Mouse (Mus musculus) midbrain, embryonic 10.5 days (tissue): ENCODE data around the gene Olfm2. TPM values are rescaled to one million over a fixed set of nuclear protein-coding genes. Genes with fewer than 3 reads are reported as not detected.
A peak's percentile ranks its signal among the peaks of the same experiment; 100 is the strongest.

Experiments used
- DNase-seq: peaks from one replicate; pipeline ENCODE4 v3.0.0-alpha.2; 2017; ENCODE audit warnings: low spot score
- H3K27ac ChIP-seq: fragments of 300-500 bp; sonication (generic); replicated peaks from 2 replicates; pipeline ENCODE4 v1.5.1; 2016; ENCODE audit warnings: mild to moderate bottlenecking
- H3K27me3 ChIP-seq: fragments of 300-500 bp; sonication (generic); 2 replicates; pipeline ENCODE4 v1.6.1; 2016; ENCODE audit warnings: low read depth, mild to moderate bottlenecking; ENCODE audit not compliant: poor library complexity, severe bottlenecking
- H3K36me3 ChIP-seq: fragments of 300-500 bp; sonication (generic); 2 replicates; pipeline ENCODE4 v1.6.1; 2016; ENCODE audit warnings: mild to moderate bottlenecking, moderate library complexity
- H3K4me1 ChIP-seq: fragments of 300-500 bp; sonication (generic); 2 replicates; pipeline ENCODE4 v1.6.1; 2016
- H3K4me3 ChIP-seq: fragments of 300-500 bp; sonication (generic); 2 replicates; pipeline ENCODE4 v1.5.1; 2016; ENCODE audit warnings: mild to moderate bottlenecking, moderate library complexity
- H3K9me3 ChIP-seq: fragments of 300-500 bp; sonication (generic); replicated peaks from 2 replicates; pipeline ENCODE4 v1.6.1; 2016; ENCODE audit warnings: mild to moderate bottlenecking
- WGBS: fragments of 180-500 bp; shearing (Covaris S2); methylation state at CpG from one replicate; pipeline ENCODE4 v1.1.7; 2016; 5-methylcytosine and 5-hydroxymethylcytosine counted together
- polyA plus RNA-seq: library from polyadenylated mRNA; unstranded; fragments of >200 nt; fragmentation: Nextera tagmentation; extraction: Ambion mirVana; gene quantifications from 2 replicates; pipeline ENCODE4 v1.2.1, GENCODE M21; 2016

Gene Olfm2
- 26.8 and 34.6 TPM in 2 replicates for polyA plus RNA-seq

DNA sequence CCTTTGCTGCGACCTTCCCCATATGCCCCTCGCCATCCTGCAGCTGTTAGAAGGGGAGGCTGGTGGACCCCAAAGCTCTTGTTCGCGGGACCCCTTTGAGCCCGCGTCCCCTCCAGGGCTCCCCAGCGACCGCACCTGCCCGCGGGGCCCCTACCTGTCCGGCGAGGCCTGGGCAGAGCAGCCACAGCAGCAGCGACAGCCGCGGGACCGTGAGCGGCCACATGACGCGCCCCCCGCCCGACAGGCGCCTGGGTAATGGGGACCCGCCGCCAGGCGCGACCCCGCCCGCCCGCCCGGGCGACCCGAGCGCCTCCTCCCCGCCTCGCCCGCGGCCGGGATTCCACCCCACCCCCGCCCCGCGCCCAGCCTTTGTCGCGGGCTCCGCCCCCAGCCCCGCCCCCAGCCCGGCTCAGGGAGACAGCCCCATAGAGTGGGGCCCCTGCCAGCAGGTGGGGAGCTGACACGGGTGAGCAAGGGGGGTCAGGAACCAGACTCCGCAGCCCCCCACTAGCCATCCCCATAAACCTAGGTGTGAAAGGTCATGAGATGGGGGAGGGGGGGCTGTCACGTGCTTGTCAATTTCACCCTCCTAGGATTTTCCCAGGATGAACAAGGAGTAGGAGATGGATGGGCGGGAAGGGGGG lies at the start of gene Olfm2:
Gene Olfm2, minus strand, starts transcription at position 333 of the 644 bp plus-strand sequence.
- Histone ChIP-seq H3K27me3 (peaks cover 45% of the 10 kb centered on the region), H3K4me3 (peak within 1 kb of the TSS; percentile 68), H3K36me3 (no peaks in the 10 kb centered on the region), H3K27ac (peak within 1 kb of the TSS; percentile 82), H3K9me3 (no peaks in the 10 kb centered on the region), H3K4me1 (peaks cover 41% of the 10 kb centered on the region)
- peak; percentile 72 for DNase-seq
- WGBS, result under 1% methylated on average over 20 of the region's 50 CpGs

DNA sequence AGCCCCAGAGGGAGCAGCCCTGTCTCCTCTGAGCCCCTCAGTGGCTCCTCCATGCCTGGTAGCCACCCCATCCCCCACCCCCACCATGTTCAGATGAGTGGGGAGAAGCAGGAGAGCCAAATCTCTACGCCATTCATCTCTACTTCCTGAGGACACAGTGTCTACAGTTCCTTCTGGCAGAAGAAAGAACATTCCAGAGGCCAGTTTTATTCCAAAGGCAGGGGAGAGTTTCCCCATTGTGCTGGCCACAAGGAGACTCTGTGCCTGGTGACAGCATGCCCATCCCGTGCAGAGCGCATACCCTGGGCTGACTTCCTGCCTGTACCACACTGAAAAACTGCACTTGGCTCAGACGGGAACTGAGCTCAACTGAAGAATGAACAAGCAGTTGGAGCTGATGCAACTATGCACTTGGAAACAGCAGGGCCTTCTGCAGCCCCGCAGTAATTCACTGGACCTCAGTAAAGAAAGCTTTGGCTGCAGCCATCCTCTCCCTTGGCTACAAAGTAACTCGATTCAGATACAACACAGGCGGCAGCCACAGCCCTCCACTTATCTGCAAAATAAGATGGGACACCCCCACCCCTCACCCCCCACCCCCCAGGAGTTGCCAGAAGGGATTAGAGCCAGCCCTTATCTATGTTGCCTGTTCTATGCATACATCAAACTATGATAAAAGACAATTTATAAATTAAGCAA lies 48.1 kb upstream of the Olfm2 start:
- H3K4me1 ChIP-seq, result peaks cover 37% of the 10 kb centered on the region
- H3K27me3 ChIP-seq, result no peaks in the 10 kb centered on the region
- DNase-seq, result no peak
- H3K9me3 ChIP-seq, result no peaks in the 10 kb centered on the region
- no peak overlapping the region for H3K4me3 ChIP-seq
- peak overlapping the region; percentile 23; the same call in 1 of the 2 replicates for H3K27ac ChIP-seq
- no peaks in the 10 kb centered on the region for H3K36me3 ChIP-seq
- 49% methylated on average over 7 of the region's 7 CpGs for WGBS

DNA sequence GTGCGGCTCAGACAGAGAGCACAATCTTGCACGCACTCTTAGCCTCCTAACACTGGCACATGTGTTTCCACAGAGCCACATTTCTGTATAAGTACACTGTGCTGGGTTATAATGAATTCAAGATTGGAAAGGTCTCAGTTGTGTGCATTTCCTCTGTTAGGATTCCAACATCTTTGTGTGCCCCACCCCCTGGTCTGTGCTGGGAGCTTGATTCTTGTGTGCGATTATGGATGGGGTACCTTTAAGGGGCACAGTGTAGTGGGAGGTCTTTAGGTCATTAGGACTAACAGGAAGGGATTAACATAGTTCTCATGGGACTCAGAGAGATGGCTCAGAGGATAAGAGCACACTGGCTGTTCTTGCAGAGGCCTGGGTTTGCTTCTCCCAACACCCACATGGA lies 44.2 kb upstream of the Olfm2 start:
- H3K36me3 ChIP-seq, result no peaks in the 10 kb centered on the region
- 60% methylated on average over 3 of the region's 3 CpGs for WGBS
- no peaks in the 10 kb centered on the region for H3K27me3 ChIP-seq
- H3K9me3 ChIP-seq, result 0 out of 2 replicates have a peak, but pooled peaks cover 5% of the 10 kb centered on the region
- H3K4me3 ChIP-seq, result no peak overlapping the region
- H3K27ac ChIP-seq, result no peak overlapping the region
- no peak for DNase-seq
- H3K4me1 ChIP-seq, result peaks cover 37% of the 10 kb centered on the region

DNA sequence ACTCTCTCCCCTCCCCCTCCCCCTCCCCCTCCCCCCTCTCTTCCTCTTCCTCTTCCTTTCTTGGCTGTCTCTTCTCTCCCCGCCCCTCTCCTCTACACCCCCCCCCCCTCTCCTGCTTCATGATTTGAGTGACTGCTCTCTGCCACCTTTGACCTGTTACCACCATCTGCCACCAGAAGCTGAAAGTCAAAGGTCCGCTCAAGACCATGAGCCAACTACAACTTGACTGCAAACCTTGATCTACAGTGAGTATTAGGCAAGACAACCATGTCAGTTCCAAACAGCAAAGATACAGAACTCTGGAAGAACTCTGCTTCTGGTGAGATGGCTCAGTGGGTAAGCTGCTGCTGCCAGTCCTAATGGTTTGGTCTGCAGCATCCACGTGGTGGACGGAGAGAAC lies 43.5 kb upstream of the Olfm2 start:
- H3K4me3 ChIP-seq, result no peak overlapping the region
- 0 out of 2 replicates have a peak, but pooled peaks cover 5% of the 10 kb centered on the region for H3K9me3 ChIP-seq
- H3K4me1 ChIP-seq, result peaks cover 37% of the 10 kb centered on the region
- H3K36me3 ChIP-seq, result no peaks in the 10 kb centered on the region
- 80% methylated on average over 3 of the region's 4 CpGs for WGBS
- no peak for DNase-seq
- no peaks in the 10 kb centered on the region for H3K27me3 ChIP-seq
- no peak overlapping the region for H3K27ac ChIP-seq

DNA sequence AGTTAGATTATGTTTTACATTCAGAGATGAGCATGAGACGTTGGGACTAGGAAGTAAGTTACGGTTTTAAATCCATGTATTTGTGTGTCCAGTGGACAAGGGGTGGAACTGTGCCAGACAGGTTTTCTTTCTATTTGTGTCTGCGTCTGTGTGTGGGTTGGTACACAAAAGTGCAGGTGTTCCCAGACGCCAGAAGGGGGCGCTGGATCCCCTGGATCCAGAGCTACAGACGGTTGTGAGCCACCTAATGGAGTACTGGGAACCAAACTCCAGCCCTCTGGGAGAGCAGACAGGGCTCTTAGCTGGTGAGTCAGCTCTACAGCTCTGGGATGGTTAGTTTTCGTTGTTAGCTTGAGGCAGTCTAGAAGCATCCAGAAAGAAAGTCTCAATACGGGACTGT lies 41.8 kb upstream of the Olfm2 start:
- Histone ChIP-seq H3K4me3 (no peak overlapping the region), H3K27ac (no peak overlapping the region), H3K9me3 (peaks cover 5% of the 10 kb centered on the region; the same call in 1 of the 2 replicates), H3K36me3 (no peaks in the 10 kb centered on the region), H3K4me1 (peaks cover 23% of the 10 kb centered on the region), H3K27me3 (no peaks in the 10 kb centered on the region)
- 79% methylated on average over 8 of the region's 8 CpGs for WGBS
- no peak for DNase-seq

DNA sequence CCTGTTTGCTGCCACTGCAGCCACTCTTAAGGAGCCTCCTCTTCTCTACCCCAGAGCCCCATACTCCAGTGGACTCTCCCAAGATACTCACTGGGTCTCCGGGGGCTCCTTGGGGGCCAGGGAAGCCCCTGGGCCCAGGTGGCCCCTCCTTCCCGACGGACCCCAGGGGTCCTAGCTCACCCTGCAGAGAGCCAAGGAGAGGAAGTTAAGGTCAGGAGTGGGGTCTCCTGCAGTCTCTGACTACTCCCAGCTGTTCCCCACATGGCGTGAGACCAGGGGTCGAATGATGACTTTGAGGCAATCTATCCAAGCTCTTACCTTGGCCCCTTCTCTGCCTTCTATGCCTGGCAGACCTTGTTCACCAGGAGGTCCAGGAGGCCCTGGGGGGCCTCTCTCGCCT lies 38.9 kb upstream of the Olfm2 start:
- H3K9me3 ChIP-seq, result peaks cover 5% of the 10 kb centered on the region; the same call in 1 of the 2 replicates
- no peak overlapping the region for H3K27ac ChIP-seq
- H3K36me3 ChIP-seq, result no peaks in the 10 kb centered on the region
- no peak overlapping the region for H3K4me3 ChIP-seq
- no peaks in the 10 kb centered on the region for H3K27me3 ChIP-seq
- peaks cover 4% of the 10 kb centered on the region for H3K4me1 ChIP-seq
- no peak for DNase-seq
- WGBS, result 82% methylated on average over 6 of the region's 6 CpGs

DNA sequence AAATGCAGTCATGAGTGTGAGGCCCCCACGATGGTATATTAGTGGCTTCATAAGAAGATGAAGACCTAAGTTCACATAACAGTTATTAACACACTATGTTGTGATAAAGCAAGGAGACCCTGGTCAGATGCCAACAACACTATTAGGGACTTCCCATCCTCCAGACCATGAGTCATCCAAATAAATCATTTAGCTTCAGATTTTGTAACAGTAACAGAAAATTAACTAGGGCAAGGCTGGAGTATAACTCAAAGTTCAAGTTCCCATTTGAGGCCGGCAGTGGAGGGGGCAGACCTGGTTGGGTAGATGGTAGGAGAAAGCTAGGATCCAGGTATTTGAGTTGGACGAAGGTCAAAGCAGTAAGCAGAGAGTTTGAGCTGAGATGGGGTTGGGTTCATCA lies 35.1 kb upstream of the Olfm2 start:
- WGBS, result 92% methylated on average over 3 of the region's 3 CpGs

DNA sequence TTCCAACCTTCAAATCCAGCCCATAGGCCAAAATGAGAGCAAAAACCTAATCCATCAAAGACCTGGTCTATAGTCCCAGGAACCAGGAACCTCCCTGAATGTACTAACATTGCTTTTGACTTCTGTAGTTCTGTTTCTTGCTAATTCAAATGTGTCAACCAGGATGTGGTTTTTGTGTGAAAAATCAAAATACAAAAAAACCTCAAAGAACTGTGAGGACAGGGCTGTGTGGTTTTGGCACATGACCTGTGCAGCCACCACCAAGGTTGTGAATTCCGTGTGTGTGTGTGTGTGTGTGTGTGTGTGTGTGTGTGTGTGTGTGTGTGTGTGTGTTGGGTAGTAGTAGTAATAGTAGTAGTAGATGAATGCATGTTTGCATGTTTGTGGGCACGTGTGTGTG lies 19.1 kb upstream of the Olfm2 start:
- Histone ChIP-seq H3K27me3 (no peaks in the 10 kb centered on the region), H3K9me3 (no peaks in the 10 kb centered on the region), H3K4me1 (no peaks in the 10 kb centered on the region), H3K36me3 (no peaks in the 10 kb centered on the region), H3K4me3 (no peak overlapping the region), H3K27ac (no peak overlapping the region)
- DNase-seq, result no peak
- WGBS, result 78% methylated on average over 2 of the region's 2 CpGs

More for the DNA sequence above, 35.1 kb upstream of the Olfm2 start:
- Histone ChIP-seq H3K4me3 (no peak overlapping the region), H3K4me1 (peaks cover 3% of the 10 kb centered on the region), H3K36me3 (no peaks in the 10 kb centered on the region), H3K9me3 (no peaks in the 10 kb centered on the region; the same call in 1 of the 2 replicates), H3K27me3 (no peaks in the 10 kb centered on the region), H3K27ac (no peak overlapping the region)
- DNase-seq, result no peak

DNA sequence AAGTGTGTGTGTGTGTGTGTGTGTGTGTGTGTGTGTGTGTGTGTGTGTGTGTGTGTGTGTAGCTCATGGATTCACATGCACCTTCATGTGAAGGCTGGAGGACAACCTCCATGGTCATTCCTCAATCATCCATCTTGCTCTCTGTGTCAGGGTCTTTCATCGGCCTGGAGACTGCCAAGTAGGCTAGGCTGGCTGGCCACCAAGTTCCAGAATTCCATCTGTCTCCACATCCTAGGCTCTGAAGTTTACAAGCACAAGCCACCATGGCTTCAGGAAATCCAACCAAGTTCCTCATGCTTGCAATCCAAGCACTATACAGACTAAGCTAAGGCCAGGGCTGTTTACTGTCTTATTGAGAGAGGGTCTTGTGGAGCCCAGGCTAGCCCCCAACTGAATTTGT lies 16.9 kb upstream of the Olfm2 start:
- no peaks in the 10 kb centered on the region for H3K27me3 ChIP-seq
- no peaks in the 10 kb centered on the region for H3K36me3 ChIP-seq
- no peak overlapping the region for H3K4me3 ChIP-seq
- no peak overlapping the region for H3K27ac ChIP-seq
- DNase-seq, result no peak
- H3K9me3 ChIP-seq, result no peaks in the 10 kb centered on the region
- no peaks in the 10 kb centered on the region for H3K4me1 ChIP-seq
- 89% methylated on average over 1 of the region's 1 CpGs for WGBS

DNA sequence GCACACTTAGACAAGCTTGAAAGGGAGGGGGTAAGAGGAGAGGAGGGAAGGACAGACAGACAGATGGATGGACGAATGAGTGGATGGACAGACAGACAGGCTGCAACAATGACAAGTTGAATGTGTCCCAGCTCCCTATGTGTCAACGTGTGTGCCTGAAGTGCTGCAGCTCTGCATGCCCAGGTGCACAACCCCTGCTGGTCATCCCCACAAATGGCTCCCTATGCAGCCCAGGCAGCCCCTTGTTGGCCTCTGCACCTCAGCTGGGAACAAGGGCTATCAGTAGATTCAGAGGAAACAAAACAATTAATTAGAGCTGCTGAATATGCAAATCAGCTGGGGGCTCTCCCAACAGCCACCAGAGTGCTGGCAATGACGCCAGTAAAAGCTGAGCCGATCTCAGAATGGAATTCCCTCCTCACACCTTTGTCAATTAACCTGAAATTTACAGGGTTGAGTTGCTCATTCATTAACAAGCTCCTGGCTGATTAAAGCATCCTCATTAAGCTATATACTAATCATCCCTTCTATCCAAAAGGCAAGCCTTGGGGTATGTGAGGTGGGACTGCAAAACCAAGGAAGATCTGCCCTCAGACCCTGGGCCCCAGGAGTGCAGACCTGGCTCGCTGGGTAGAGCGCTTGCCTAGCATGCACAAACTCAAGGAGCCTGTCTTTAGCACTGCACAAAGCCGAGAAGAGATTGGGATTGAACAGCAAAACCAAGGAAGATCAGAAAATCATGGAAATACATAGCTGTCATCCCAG lies 16.2 kb upstream of the Olfm2 start:
- Histone ChIP-seq H3K36me3 (no peaks in the 10 kb centered on the region), H3K4me3 (no peak overlapping the region), H3K27ac (no peak overlapping the region), H3K27me3 (no peaks in the 10 kb centered on the region), H3K4me1 (no peaks in the 10 kb centered on the region), H3K9me3 (no peaks in the 10 kb centered on the region)
- DNase-seq, result no peak
- 53% methylated on average over 7 of the region's 7 CpGs for WGBS

DNA sequence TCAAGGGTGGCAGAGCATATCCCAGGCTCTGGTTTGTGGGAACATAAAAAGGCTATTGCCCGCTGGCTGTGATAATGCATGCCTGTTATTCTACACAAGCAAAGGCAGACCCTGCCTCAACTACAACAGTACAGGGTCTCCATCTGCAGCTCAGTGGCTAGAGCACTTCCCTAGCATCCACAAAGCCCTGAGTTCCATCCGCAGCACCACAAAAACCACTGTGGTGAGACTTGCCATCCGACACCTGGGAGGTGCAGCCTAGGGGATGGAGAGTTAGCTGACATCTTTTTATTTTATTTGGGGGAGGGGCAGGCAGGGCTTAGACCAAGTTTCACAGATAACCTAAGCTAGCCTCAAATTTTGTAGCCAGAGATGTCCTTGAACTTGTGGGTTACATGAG lies 15.2 kb upstream of the Olfm2 start:
- Histone ChIP-seq H3K4me1 (no peaks in the 10 kb centered on the region), H3K9me3 (no peaks in the 10 kb centered on the region), H3K27me3 (no peaks in the 10 kb centered on the region), H3K27ac (no peak overlapping the region), H3K36me3 (no peaks in the 10 kb centered on the region), H3K4me3 (no peak overlapping the region)
- DNase-seq, result no peak
- 77% methylated on average over 3 of the region's 3 CpGs for WGBS

DNA sequence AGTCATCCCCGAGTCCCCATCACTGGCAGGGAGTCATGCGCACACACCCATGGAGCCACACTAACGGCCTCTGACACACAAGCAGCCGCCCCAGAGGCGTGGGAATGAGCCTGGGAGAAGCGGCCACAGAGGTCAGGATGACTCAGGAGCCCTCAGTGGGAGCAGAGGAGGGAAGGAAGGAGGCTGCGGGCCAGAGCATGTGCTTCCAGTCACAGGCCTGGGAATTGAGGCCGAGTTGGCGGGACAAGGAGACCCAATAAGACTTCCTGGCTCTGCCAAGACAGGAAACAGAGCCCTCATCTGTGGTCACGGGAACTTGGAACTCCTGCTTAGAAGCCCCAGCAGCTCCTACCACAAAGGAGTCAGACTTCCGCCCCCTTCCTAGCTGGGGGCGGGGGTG lies 14.7 kb upstream of the Olfm2 start:
- DNase-seq, result no peak
- Histone ChIP-seq H3K4me3 (no peak overlapping the region), H3K27ac (no peak overlapping the region)

DNA sequence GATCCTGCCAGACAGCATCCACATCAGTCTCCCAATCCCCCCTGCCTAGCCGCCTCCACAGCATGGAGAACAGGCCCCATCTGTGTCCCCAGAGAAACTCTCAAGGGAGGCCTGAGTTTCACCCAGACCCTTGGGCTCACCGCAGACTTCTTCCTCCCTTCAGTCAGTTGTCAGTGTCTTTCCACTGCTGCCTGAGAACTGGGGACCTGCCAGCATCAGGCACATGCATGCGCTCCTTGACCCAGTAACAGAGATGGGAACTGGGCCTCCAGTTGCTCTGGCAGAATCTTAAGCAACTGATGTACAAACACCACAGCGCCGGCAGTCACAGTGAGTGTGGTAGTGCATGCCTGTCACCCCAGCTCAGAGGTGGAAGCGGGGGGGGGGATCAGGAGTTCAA lies 12.7 kb upstream of the Olfm2 start:
- Histone ChIP-seq H3K27ac (no peak overlapping the region), H3K9me3 (no peaks in the 10 kb centered on the region), H3K4me1 (no peaks in the 10 kb centered on the region), H3K27me3 (no peaks in the 10 kb centered on the region), H3K36me3 (no peaks in the 10 kb centered on the region), H3K4me3 (no peak overlapping the region)
- no peak for DNase-seq
- 91% methylated on average over 6 of the region's 6 CpGs for WGBS

More for the DNA sequence above, 14.7 kb upstream of the Olfm2 start:
- 80% methylated on average over 12 of the region's 12 CpGs for WGBS
- Histone ChIP-seq H3K27me3 (no peaks in the 10 kb centered on the region), H3K36me3 (no peaks in the 10 kb centered on the region), H3K9me3 (no peaks in the 10 kb centered on the region), H3K4me1 (no peaks in the 10 kb centered on the region)
